Mouse (Mus musculus): Measurements from ENCODE around the gene Rasd1. TPM values are rescaled to one million over a fixed set of nuclear protein-coding genes. Genes with fewer than 3 reads are reported as not detected.

The Rasd1 gene
- total RNA-seq (2023), result 2.8 TPM

DNA sequence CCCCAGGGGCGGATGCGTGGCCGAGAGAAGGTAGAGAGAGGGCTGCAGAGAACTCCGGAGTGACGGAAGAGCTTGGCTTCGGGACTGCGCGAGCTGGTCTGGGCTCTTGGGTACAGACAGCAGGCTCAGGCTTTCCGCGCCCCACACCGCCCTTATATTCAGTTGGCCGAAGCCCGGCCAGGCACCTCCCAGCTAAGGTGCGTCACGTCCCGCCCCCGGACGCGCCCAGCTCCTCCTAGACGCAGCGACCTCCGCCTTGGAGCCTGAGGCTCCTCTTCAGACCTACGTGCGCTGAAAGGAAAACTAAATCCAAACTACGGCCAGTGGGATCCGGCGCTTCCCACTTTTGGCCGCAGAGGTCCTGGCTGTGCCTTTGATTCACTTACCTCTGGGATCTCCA lies at the start of gene Rasd1:
Gene Rasd1 (minus strand): TSS at position 127 of the 400 bp plus-strand sequence.

DNA sequence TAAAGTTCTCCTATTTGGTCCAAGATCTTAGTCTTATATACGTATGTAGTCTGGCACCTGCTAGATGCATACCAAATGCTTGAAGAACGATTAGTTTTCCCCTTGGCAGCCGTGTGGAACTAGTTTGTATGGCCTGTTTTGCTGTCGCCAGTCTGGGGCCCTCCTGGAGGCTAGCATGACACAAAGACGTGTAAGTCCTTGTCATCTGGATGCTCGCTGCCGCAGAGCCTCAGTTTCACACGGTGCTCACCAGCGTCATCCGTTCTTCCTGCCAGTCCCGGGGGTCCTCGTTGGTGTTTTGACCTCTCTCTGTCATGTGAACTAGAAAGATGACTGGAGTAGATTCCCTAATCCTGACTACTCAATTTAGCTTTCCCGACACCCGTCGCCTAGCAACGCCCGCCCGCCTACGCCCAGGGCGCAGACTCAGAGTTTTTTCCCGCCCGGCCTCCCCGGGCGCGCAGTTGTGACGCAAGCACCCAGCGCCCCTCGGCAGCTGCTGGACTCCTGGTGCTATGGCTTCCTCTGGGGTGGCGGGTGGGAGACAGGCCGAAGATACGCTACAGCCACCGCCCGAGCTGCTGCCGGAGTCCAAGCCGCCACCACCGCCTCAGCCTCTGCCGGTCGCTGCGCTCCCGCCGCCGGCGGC lies 16.9 kb downstream of the Rasd1 start, which contains the start of gene Med9:
Gene Med9 (plus strand): TSS at position 455 of the 649 bp plus-strand sequence.

Other genes with a start within 250 kb of the Rasd1 start
- not detected for gene Pld6, start 177.3 kb downstream of the Rasd1 start, total RNA-seq (2023)
- gene Flcn, start 154.9 kb downstream of the Rasd1 start, total RNA-seq (2023), result 70.6 TPM
- gene Nt5m, start 125.5 kb downstream of the Rasd1 start, total RNA-seq (2023), result 13.7 TPM
- 72.8 TPM for gene Cops3, start 125.1 kb downstream of the Rasd1 start, total RNA-seq (2023)
- 7.4 TPM for gene Med9, start 16.7 kb downstream of the Rasd1 start, total RNA-seq (2023)
- 2.7 TPM for gene Pemt, start 81.5 kb upstream of the Rasd1 start, total RNA-seq (2023)
- 96.5 TPM for gene Rai1, start 140.1 kb upstream of the Rasd1 start, total RNA-seq (2023)

All from CD8-positive naive resting alpha-beta T cell, adult 57 days (primary cell).